Mouse (Mus musculus): ENCODE results near the gene Zfp493. TPM values are rescaled to one million over a fixed set of nuclear protein-coding genes. Genes with fewer than 3 reads are reported as not detected.
"Not testable (repeated sequence)": the region's sequence is repeated elsewhere in the genome, so short reads cannot be mapped to it uniquely, and the experiment has no call there.

Zfp493 gene
- 2.5 and 2.7 TPM in 2 replicates for polyA plus RNA-seq (2015; fragmentation: Nextera tagmentation; extraction: Ambion mirVana)

GRCm38 (mm10) chr13:67779265-67780221 is at the start of gene Zfp493:
Gene Zfp493, plus strand, starts transcription at chr13:67779693.
- 9% methylated on average over 26 of the region's 26 CpGs for WGBS
- no peaks in the 10 kb centered on the region for H3K27me3 ChIP-seq
- ATAC-seq (ENCODE audit: low FRiP score) = peak; percentile 98

GRCm38 (mm10) chr13:67734391-67734790 is 45.1 kb upstream of the Zfp493 start:
- not testable (repeated sequence) for H3K9ac ChIP-seq; H3K27me3 ChIP-seq; H3K4me3 ChIP-seq; H3K36me3 ChIP-seq; H3K4me2 ChIP-seq; H3K27ac ChIP-seq; H3K4me1 ChIP-seq (replicated peaks); ATAC-seq (ENCODE audit: low FRiP score)
- peaks cover 18% of the 10 kb centered on the region for H3K9me3 ChIP-seq
- WGBS = 94% methylated on average over 9 of the region's 9 CpGs

More at GRCm38 (mm10) chr13:67779265-67780221, at the start of gene Zfp493:
- peak within 1 kb of the TSS; percentile 52 for H3K27ac ChIP-seq
- H3K36me3 ChIP-seq = no peaks in the 10 kb centered on the region; the same call in 1 of the 2 replicates
- H3K9ac ChIP-seq = peak within 1 kb of the TSS; percentile 80
- peak within 1 kb of the TSS; percentile 87 for H3K4me2 ChIP-seq
- peaks cover 6% of the 10 kb centered on the region for H3K4me1 ChIP-seq (replicated peaks)
- no peaks in the 10 kb centered on the region for H3K9me3 ChIP-seq
- peak within 1 kb of the TSS; percentile 66 for H3K4me3 ChIP-seq

GRCm38 (mm10) chr13:67742941-67743340 is 36.6 kb upstream of the Zfp493 start:
- ATAC-seq (ENCODE audit: low FRiP score) = no peak
- WGBS = 90% methylated on average over 3 of the region's 3 CpGs

GRCm38 (mm10) chr13:67743896-67744295 is 35.6 kb upstream of the Zfp493 start:
- Histone ChIP-seq H3K4me1 (replicated peaks) (no peaks in the 10 kb centered on the region), H3K9me3 (0 out of 2 replicates have a peak, but pooled peaks cover 4% of the 10 kb centered on the region), H3K9ac (no peak overlapping the region), H3K4me2 (no peak overlapping the region), H3K27ac (no peak overlapping the region), H3K27me3 (no peaks in the 10 kb centered on the region), H3K4me3 (no peak overlapping the region), H3K36me3 (peaks cover 44% of the 10 kb centered on the region)
- WGBS = 95% methylated on average over 9 of the region's 9 CpGs
- no peak for ATAC-seq (ENCODE audit: low FRiP score)

More at GRCm38 (mm10) chr13:67742941-67743340, 36.6 kb upstream of the Zfp493 start:
- H3K4me3 ChIP-seq = no peak overlapping the region
- H3K4me2 ChIP-seq = no peak overlapping the region
- H3K27ac ChIP-seq = no peak overlapping the region
- H3K36me3 ChIP-seq = peaks cover 34% of the 10 kb centered on the region
- no peaks in the 10 kb centered on the region for H3K4me1 ChIP-seq (replicated peaks)
- H3K9ac ChIP-seq = no peak overlapping the region
- 0 out of 2 replicates have a peak, but pooled peaks cover 4% of the 10 kb centered on the region for H3K9me3 ChIP-seq
- no peaks in the 10 kb centered on the region for H3K27me3 ChIP-seq

GRCm38 (mm10) chr13:67754333-67755306 is 24.9 kb upstream of the Zfp493 start, which contains the start of gene Zfp85:
Gene Zfp85, minus strand, starts transcription at chr13:67755228.
- 7% methylated on average over 24 of the region's 24 CpGs for WGBS
- H3K4me1 ChIP-seq (replicated peaks) = peaks cover 5% of the 10 kb centered on the region

GRCm38 (mm10) chr13:67755761-67756160 is 23.7 kb upstream of the Zfp493 start:
- Histone ChIP-seq H3K9ac (no peak overlapping the region), H3K4me1 (replicated peaks) (peaks cover 5% of the 10 kb centered on the region), H3K4me3 (no peak overlapping the region), H3K9me3 (no peaks in the 10 kb centered on the region), H3K4me2 (peak overlapping the region; percentile 68), H3K27me3 (no peaks in the 10 kb centered on the region), H3K36me3 (peaks cover 11% of the 10 kb centered on the region), H3K27ac (no peak overlapping the region)
- no peak; the same call in 1 of the 2 replicates for ATAC-seq (ENCODE audit: low FRiP score)
- 87% methylated on average over 6 of the region's 6 CpGs for WGBS

More at GRCm38 (mm10) chr13:67754333-67755306, 24.9 kb upstream of the Zfp493 start, which contains the start of gene Zfp85:
- Histone ChIP-seq H3K4me2 (peak within 1 kb of the TSS; percentile 68), H3K9ac (peak within 1 kb of the TSS; percentile 75), H3K27ac (peak within 1 kb of the TSS; percentile 81), H3K4me3 (peak within 1 kb of the TSS; percentile 68), H3K36me3 (peaks cover 15% of the 10 kb centered on the region), H3K27me3 (no peaks in the 10 kb centered on the region), H3K9me3 (no peaks in the 10 kb centered on the region)
- ATAC-seq (ENCODE audit: low FRiP score) = peak; percentile 96

GRCm38 (mm10) chr13:67759966-67760365 is 19.5 kb upstream of the Zfp493 start:
- no peak overlapping the region for H3K4me3 ChIP-seq

GRCm38 (mm10) chr13:67763031-67763768 is 16.3 kb upstream of the Zfp493 start:
- no peak for ATAC-seq (ENCODE audit: low FRiP score)
- no peak overlapping the region for H3K4me2 ChIP-seq
- H3K27ac ChIP-seq = no peak overlapping the region
- no peak overlapping the region for H3K9ac ChIP-seq
- no peaks in the 10 kb centered on the region for H3K9me3 ChIP-seq
- H3K4me3 ChIP-seq = no peak overlapping the region
- H3K36me3 ChIP-seq = no peaks in the 10 kb centered on the region
- no peaks in the 10 kb centered on the region for H3K4me1 ChIP-seq (replicated peaks)
- WGBS = 88% methylated on average over 2 of the region's 2 CpGs
- H3K27me3 ChIP-seq = no peaks in the 10 kb centered on the region

More at GRCm38 (mm10) chr13:67759966-67760365, 19.5 kb upstream of the Zfp493 start:
- ATAC-seq (ENCODE audit: low FRiP score) = no peak
- Histone ChIP-seq H3K27me3 (no peaks in the 10 kb centered on the region), H3K36me3 (no peaks in the 10 kb centered on the region), H3K27ac (no peak overlapping the region), H3K9me3 (no peaks in the 10 kb centered on the region), H3K4me1 (replicated peaks) (no peaks in the 10 kb centered on the region; the same call in 1 of the 2 replicates), H3K4me2 (no peak overlapping the region), H3K9ac (no peak overlapping the region)
- 94% methylated on average over 1 of the region's 1 CpGs for WGBS

- no peaks in the 10 kb centered on the region for H3K4me1 ChIP-seq (replicated peaks)
- H3K9me3 ChIP-seq = 0 out of 2 replicates have a peak, but pooled peaks cover 10% of the 10 kb centered on the region
- H3K27me3 ChIP-seq = no peaks in the 10 kb centered on the region
- H3K4me2 ChIP-seq = no peak overlapping the region
- 97% methylated on average over 10 of the region's 10 CpGs for WGBS
- no peak overlapping the region for H3K27ac ChIP-seq
- H3K9ac ChIP-seq = no peak overlapping the region
- peaks cover 16% of the 10 kb centered on the region for H3K36me3 ChIP-seq
- ATAC-seq (ENCODE audit: low FRiP score) = no peak
- no peak overlapping the region for H3K4me3 ChIP-seq
Measured at GRCm38 (mm10) chr13:67791921-67792455, 12.5 kb downstream of the Zfp493 start.

- no peak for ATAC-seq (ENCODE audit: low FRiP score)
- 64% methylated on average over 3 of the region's 3 CpGs for WGBS
- Histone ChIP-seq H3K4me3 (no peak overlapping the region), H3K27me3 (no peaks in the 10 kb centered on the region), H3K9ac (no peak overlapping the region), H3K27ac (no peak overlapping the region), H3K9me3 (no peaks in the 10 kb centered on the region), H3K36me3 (no peaks in the 10 kb centered on the region), H3K4me1 (replicated peaks) (no peaks in the 10 kb centered on the region), H3K4me2 (no peak overlapping the region)
Measured at GRCm38 (mm10) chr13:67798618-67799017, 19.1 kb downstream of the Zfp493 start.

- not testable (repeated sequence) for H3K4me3 ChIP-seq; H3K9me3 ChIP-seq; H3K36me3 ChIP-seq; H3K4me1 ChIP-seq (replicated peaks); H3K4me2 ChIP-seq; H3K9ac ChIP-seq; H3K27ac ChIP-seq; ATAC-seq (ENCODE audit: low FRiP score); H3K27me3 ChIP-seq
- 85% methylated on average over 3 of the region's 3 CpGs for WGBS
Measured at GRCm38 (mm10) chr13:67799151-67799550, 19.7 kb downstream of the Zfp493 start.

All from hindbrain, embryonic 13.5 days (tissue).